Mouse (Mus musculus): ENCODE measurements around the gene Tmem63b.

Gene Tmem63b

GRCm38 (mm10) chr17:45703187-45703586 lies 16.5 kb upstream of the Tmem63b start:
- peak; percentile 42 for DNase-seq

- DNase-seq, result no peak
These were observed 15.5 kb upstream of the Tmem63b start for GRCm38 (mm10) chr17:45702254-45702653.

GRCm38 (mm10) chr17:45701236-45701591 lies 14.5 kb upstream of the Tmem63b start:
- DNase-seq, result no peak

GRCm38 (mm10) chr17:45700496-45701235 lies 14.0 kb upstream of the Tmem63b start:
- no peak for DNase-seq

GRCm38 (mm10) chr17:45699039-45699740 lies 12.5 kb upstream of the Tmem63b start:
- DNase-seq, result no peak

- DNase-seq, result no peak
These were observed 11.7 kb upstream of the Tmem63b start for GRCm38 (mm10) chr17:45698368-45698767.

- no peak for DNase-seq
These were observed 10.3 kb upstream of the Tmem63b start for GRCm38 (mm10) chr17:45696981-45697380.

- DNase-seq, result peak; percentile 76
These were observed 8.8 kb upstream of the Tmem63b start for GRCm38 (mm10) chr17:45695227-45696120.

GRCm38 (mm10) chr17:45693812-45694565 lies 7.3 kb upstream of the Tmem63b start:
- DNase-seq, result no peak

- no peak for DNase-seq
These were observed 5.5 kb upstream of the Tmem63b start for GRCm38 (mm10) chr17:45692159-45692558.

- DNase-seq, result no peak
These were observed 3.3 kb upstream of the Tmem63b start for GRCm38 (mm10) chr17:45690044-45690443.

GRCm38 (mm10) chr17:45689120-45689519 lies 2.4 kb upstream of the Tmem63b start:
- no peak for DNase-seq

- DNase-seq, result peak; percentile 96
These were observed 549 bp downstream of the Tmem63b start, which contains the start of gene Mrpl14 for GRCm38 (mm10) chr17:45686093-45686619. Mrpl14 (plus strand) TSS chr17:45686322.

- peak; percentile 58 for DNase-seq
These were observed 1.3 kb downstream of the Tmem63b start for GRCm38 (mm10) chr17:45685171-45686092.

- DNase-seq, result no peak
These were observed 2.0 kb downstream of the Tmem63b start for GRCm38 (mm10) chr17:45684667-45685131.

GRCm38 (mm10) chr17:45682843-45683242 lies 3.9 kb downstream of the Tmem63b start:
- no peak for DNase-seq

- no peak for DNase-seq
These were observed 5.1 kb downstream of the Tmem63b start for GRCm38 (mm10) chr17:45681588-45681987.

GRCm38 (mm10) chr17:45680391-45680980 lies 6.2 kb downstream of the Tmem63b start:
- no peak for DNase-seq

- DNase-seq, result peak; percentile 71
These were observed 8.6 kb downstream of the Tmem63b start for GRCm38 (mm10) chr17:45678106-45678505.

- DNase-seq, result no peak
These were observed 14.1 kb downstream of the Tmem63b start for GRCm38 (mm10) chr17:45672598-45672997.
